Mouse (Mus musculus): Measurements from ENCODE around the gene BC005537.

Gene BC005537

GRCm38 (mm10) chr13:24841702-24842101 is 40.2 kb downstream of the BC005537 start:
- DNase-seq (ENCODE audit: low spot score in 2 of 2), result no peak

- peak; percentile 76 to 80 for DNase-seq (ENCODE audit: low spot score in 2 of 2)
Measured at GRCm38 (mm10) chr13:24844983-24845955, 43.8 kb downstream of the BC005537 start, which contains the start of gene D130043K22Rik. Gene D130043K22Rik, plus strand, starts transcription at chr13:24845135.

GRCm38 (mm10) chr13:24849318-24849717 is 47.9 kb downstream of the BC005537 start:
- DNase-seq (ENCODE audit: low spot score in 2 of 2), result no peak

GRCm38 (mm10) chr13:24851989-24852388 is 50.5 kb downstream of the BC005537 start:
- DNase-seq (ENCODE audit: low spot score in 2 of 2), result no peak

GRCm38 (mm10) chr13:24852570-24852969 is 51.1 kb downstream of the BC005537 start:
- no peak for DNase-seq (ENCODE audit: low spot score in 2 of 2)

- DNase-seq (ENCODE audit: low spot score in 2 of 2), result no peak
Measured at GRCm38 (mm10) chr13:24859115-24859514, 57.7 kb downstream of the BC005537 start.

GRCm38 (mm10) chr13:24861084-24861483 is 59.6 kb downstream of the BC005537 start:
- no peak for DNase-seq (ENCODE audit: low spot score in 2 of 2)

GRCm38 (mm10) chr13:24862021-24862420 is 60.6 kb downstream of the BC005537 start:
- no peak for DNase-seq (ENCODE audit: low spot score in 2 of 2)

- peak; percentile 26 to 60 for DNase-seq (ENCODE audit: low spot score in 2 of 2)
Measured at GRCm38 (mm10) chr13:24862520-24862919, 61.1 kb downstream of the BC005537 start.
